24 mouse cellular contexts compared by ENCODE assay signal in the genomic region with DNA sequence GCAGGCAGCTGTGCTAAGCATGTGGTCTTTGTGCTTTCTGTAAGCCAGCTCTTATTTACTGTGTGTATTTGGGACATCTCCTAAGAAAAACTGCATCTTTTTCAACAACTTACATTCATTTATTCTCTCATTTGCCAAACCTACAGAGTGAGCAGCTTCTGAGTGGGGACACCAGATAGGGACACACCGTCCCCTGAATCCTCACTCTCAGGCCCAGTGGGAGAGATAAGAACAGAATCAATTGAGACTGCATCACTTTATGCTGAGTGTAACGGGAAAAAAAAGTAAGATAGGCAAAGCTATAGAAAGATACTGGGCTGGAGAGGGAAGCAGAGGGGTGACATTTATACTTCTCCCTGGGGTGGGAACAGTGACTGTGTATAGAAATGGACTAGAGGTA. TPM values are rescaled to one million over a fixed set of nuclear protein-coding genes. Genes with fewer than 3 reads are reported as not detected.
"Had no signal": no experiment of that assay in that cellular context is flagged by ENCODE, and none has a peak within 500 bp of the region (broad histone marks: within the 10 kb centered on the region; RNA-seq: fewer than 3 reads in every experiment).

No protein-coding gene starts in this region.

- DNase-seq: heart, postnatal 36 days; heart, postnatal 4 days; kidney, adult 11 months; kidney, adult 2 months; kidney, adult 8-10 months; kidney, adult 9 months; kidney, postnatal 10 days; kidney, postnatal 14 days; kidney, postnatal 25 days; kidney, postnatal 36 days; kidney, postnatal 4 days; layer of hippocampus, adult 9-11 months; layer of hippocampus, postnatal 36 days had no signal

- ATAC-seq: hindbrain, embryonic 16.5 days; hindbrain, postnatal 0 days; inflammation-experienced regulatory T-cells, adult 6 months; intestine, embryonic 15.5 days; intestine, embryonic 16.5 days; intestine, postnatal 0 days had no signal

RNA-seq across cellular contexts. Expression of a gene that starts 46.0 kb away (rescaled TPM):
- total RNA-seq: heart, adult 8-10 months; heart, postnatal 10 days; heart, postnatal 25 days; heart, postnatal 36 days; heart, postnatal 4 days; hematopoietic stem cell, adult 5-6 weeks had no signal
- polyA plus RNA-seq: heart, embryonic 13.5 days; inflammation-experienced regulatory T-cells, adult 6 months; kidney, adult 2 months had no signal
